Mouse (Mus musculus): ENCODE results near the gene Itpr2.

DNA sequence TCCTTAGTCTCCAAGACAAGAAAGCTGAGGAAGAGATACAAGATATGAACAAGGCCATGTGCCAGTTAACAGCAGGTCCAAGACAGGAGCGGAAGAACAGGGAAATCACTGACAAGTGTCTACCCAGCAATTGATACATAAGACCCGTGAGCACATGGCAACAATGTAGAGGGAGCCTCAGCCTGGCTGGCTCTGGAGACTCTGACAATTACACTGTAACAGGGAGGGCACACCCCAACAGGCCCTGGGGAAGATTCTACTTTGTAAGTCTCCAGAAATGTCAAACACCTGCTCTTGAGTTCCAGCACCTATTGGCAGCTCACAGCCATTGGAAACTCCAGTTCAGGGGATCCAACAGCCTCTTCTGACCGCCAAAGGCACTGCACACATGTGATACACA, 3.6 kb downstream of the Itpr2 start:
- TF ChIP-seq CTCF (conservative IDR thresholded peaks at IDR 0.05; ENCODE audit: insufficient read depth, insufficient read length, low read depth, low read length) (no peak), POLR2A (IDR thresholded peaks at IDR 0.05; ENCODE audit: low read depth, low read length) (no peak)

All from kidney, adult 2 months (tissue).